Mouse (Mus musculus): ENCODE data around the gene A930018P22Rik.

- TF ChIP-seq CTCF (IDR thresholded peaks at IDR 0.05; ENCODE audit: low read depth) (no peak), EP300 (IDR thresholded peaks at IDR 0.05; ENCODE audit: low read depth) (no peak)
Observed at GRCm38 (mm10) chr2:104135920-104136319, 13.4 kb downstream of the A930018P22Rik start.

All from heart, postnatal 0 days (tissue).